Mouse (Mus musculus) heart, adult 2 months (tissue): ENCODE results near the gene Msantd2.
A peak's percentile ranks its signal among the peaks of the same experiment; 100 is the strongest.

Experiments used
- CTCF ChIP-seq: fragments of 200-600 bp; IDR thresholded peaks from 2 replicates; pipeline ENCODE4 v1.8.1; 2022; ENCODE audit warnings: antibody characterized with exemption, mild to moderate bottlenecking, moderate library complexity
- POLR2A ChIP-seq: fragments of 200-500 bp; IDR thresholded peaks from 2 replicates; pipeline ENCODE4 v1.6.1; 2011; ENCODE audit warnings: mild to moderate bottlenecking, low read depth, low read length, control low read depth; ENCODE audit not compliant: insufficient read depth

GRCm38 (mm10) chr9:37512097-37512496 is 23.0 kb downstream of the Msantd2 start:
- peak; percentile 60 for TF ChIP-seq CTCF
- TF ChIP-seq POLR2A = no peak
